ENCODE assay signal across 8 mouse cellular contexts in the genomic region with DNA sequence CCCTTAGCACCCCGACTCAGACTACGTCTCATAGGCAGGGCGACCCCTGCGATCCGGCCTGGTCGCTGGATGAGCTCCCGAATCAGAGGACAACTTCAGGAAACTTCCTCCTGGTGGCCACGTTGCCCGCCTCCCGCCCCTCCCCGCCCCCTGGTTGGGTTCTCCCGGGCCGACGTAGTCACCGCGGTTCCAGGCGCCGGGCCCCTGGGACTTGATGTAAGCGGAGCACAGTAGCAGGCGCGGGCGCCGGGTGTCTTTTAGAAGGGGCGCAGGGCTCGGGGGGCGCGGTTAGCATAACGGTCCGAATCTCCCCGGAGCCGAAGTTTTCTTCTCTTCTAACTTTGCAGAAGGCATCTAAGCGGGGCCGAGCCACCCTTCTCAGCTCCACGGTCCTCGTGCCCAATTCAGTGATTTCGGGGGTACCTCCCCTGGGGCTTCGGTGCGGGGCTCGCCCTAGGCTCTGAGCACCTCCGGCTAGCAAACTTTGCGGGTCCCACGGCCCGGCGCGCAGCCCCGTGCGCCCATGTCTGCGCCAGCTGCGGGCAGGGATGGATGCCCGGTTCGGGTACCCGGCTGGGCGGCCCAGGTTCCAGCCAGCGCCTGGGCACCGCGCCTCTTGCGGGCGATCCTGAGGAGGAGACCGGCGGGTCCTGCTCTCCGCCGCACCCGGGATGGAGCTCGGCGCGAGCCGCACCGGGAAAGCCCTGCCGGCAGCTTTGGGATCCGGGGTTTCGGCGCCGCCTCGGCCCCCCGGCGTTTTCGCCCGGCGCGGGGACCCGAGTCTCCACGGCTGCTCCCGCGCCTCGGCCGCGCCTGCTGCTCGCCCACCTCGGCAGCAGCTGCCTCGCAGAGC. TPM values are rescaled to one million over a fixed set of nuclear protein-coding genes. Genes with fewer than 3 reads are reported as not detected.
DNase-seq lines count a peak whose midpoint lies in the region; ATAC-seq lines count a peak whose summit lies in the region.

No protein-coding gene starts in this region.

- WGBS in forebrain, embryonic 10.5 days, result under 1% methylated on average over 90 of the region's 90 CpGs
- 1% methylated on average over 85 of the region's 90 CpGs for WGBS in intestine, embryonic 16.5 days

- H3K27ac ChIP-seq in forebrain, embryonic 10.5 days, result peak overlapping the region; percentile 87
- peak overlapping the region; percentile 88 for H3K27ac ChIP-seq in intestine, embryonic 16.5 days (ENCODE audit: low read length)

- peak overlapping the region; percentile 93 for H3K4me2 ChIP-seq in intestine, embryonic 16.5 days (ENCODE audit: low read depth, low read length)

- peak; percentile 63 to 71 for DNase-seq in layer of hippocampus, postnatal 10 days (ENCODE audit: low spot score in 2 of 2)
- no peak for DNase-seq in layer of hippocampus, adult 9-10 months (ENCODE audit: low spot score)
- peak; percentile 40 for DNase-seq in adrenal gland, postnatal 25 days
- DNase-seq in forebrain, embryonic 10.5 days (ENCODE audit: extremely low spot score, low spot score), result peak; percentile 51
- peak; percentile 59 for DNase-seq in mesoderm, embryonic 11.5 days (ENCODE audit: low read depth, low spot score)

- H3K4me3 ChIP-seq in forebrain, embryonic 10.5 days, result peak overlapping the region; percentile 77
- H3K4me3 ChIP-seq in intestine, embryonic 16.5 days (ENCODE audit: low read length), result peak overlapping the region; percentile 66

- ATAC-seq in intestine, embryonic 16.5 days, result peak; percentile 39
- ATAC-seq in erythroid progenitor cell, adult 5-6 weeks (replicated peaks; ENCODE audit: low FRiP score, poor library complexity, severe bottlenecking), result no peak
- ATAC-seq in cerebellum, adult (ENCODE audit: insufficient number of reproducible peaks, low FRiP score, low TSS enrichment), result no peak

- H3K9ac ChIP-seq in intestine, embryonic 16.5 days (ENCODE audit: low read depth, low read length), result peak overlapping the region; percentile 72

- no peaks in the 10 kb centered on the region for H3K9me3 ChIP-seq in forebrain, embryonic 10.5 days
- no peaks in the 10 kb centered on the region for H3K9me3 ChIP-seq in intestine, embryonic 16.5 days (ENCODE audit: control insufficient read depth, low read length)

- H3K36me3 ChIP-seq in forebrain, embryonic 10.5 days (replicated peaks), result no peaks in the 10 kb centered on the region
- no peaks in the 10 kb centered on the region for H3K36me3 ChIP-seq in intestine, embryonic 16.5 days (ENCODE audit: control insufficient read depth, insufficient read depth, low read length)

- H3K27me3 ChIP-seq in forebrain, embryonic 10.5 days (ENCODE audit: poor library complexity, severe bottlenecking), result peaks cover 100% of the 10 kb centered on the region
- peaks cover 31% of the 10 kb centered on the region for H3K27me3 ChIP-seq in intestine, embryonic 16.5 days (replicated peaks; ENCODE audit: control insufficient read depth, insufficient read depth, low read length)

- peaks cover 70% of the 10 kb centered on the region for H3K4me1 ChIP-seq in forebrain, embryonic 10.5 days
- H3K4me1 ChIP-seq in intestine, embryonic 16.5 days (ENCODE audit: control insufficient read depth, insufficient read depth, low read length), result peaks cover 24% of the 10 kb centered on the region

RNA-seq across cellular contexts. Expression of gene Sdk2, which starts 0.5 kb away (rescaled TPM):
- 10 to 100 TPM; 25.5 to 26.9 TPM for total RNA-seq in layer of hippocampus, postnatal 10 days (2021)
- total RNA-seq in adrenal gland, postnatal 25 days (2021), result 1.5 and 4.0 TPM in 2 replicates
- 0.87 and 1.5 TPM in 2 replicates for polyA plus RNA-seq in forebrain, embryonic 10.5 days (2016; fragmentation: Nextera tagmentation; extraction: Ambion mirVana)
- polyA plus RNA-seq in intestine, embryonic 16.5 days (2015; fragmentation: Nextera tagmentation; extraction: Ambion mirVana), result 1.4 and 1.5 TPM in 2 replicates
- total RNA-seq in erythroid progenitor cell, adult 5-6 weeks (2015; ENCODE audit: low replicate concordance), result not detected in 2 replicates
- total RNA-seq in erythroid progenitor cell, adult 5-6 weeks (2017; ENCODE audit: low replicate concordance), result 0.15 and 0.26 TPM in 2 replicates
